Mouse (Mus musculus): ENCODE measurements around the gene Trmt61a. TPM values are rescaled to one million over a fixed set of nuclear protein-coding genes. Genes with fewer than 3 reads are reported as not detected.

Gene Trmt61a
- total RNA-seq, 2 experiments from 2014 or later = 18.9 to 19.7 TPM

DNA sequence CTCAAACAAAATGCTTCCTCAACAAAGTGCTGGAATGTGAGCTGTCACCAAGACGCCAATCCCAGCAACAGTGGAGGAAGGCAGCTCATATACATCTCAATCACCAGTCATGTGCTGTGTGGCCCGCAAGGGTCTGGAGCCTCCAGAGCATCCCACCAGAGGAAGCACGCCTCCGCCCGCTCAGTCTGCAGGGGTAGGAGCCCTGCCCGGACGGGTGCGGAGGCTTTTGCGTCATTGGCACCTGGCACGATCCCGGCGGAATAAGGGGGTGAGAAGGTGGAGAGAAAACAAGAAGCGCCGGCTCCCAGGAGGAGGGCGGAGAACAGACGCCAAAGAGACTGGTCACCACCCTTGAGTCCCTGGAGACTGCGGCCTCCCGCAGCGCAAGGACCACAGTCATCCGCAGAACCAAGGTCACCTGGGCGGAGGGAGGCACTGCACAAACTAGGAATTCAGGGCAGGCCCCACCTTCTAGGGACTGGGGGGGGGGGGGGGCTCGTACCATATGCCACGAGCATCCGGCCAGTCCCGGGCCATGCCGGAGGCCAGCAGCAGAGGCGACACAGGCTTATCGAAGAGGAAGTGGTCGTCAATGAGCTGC, 7.4 kb upstream of the Trmt61a start:
- peak in 1 of 2 experiments; percentile 61 for DNase-seq (ENCODE audit: low spot score in 2 of 2)
- intact Hi-C loops (cut with DNase I) = no loop called here

DNA sequence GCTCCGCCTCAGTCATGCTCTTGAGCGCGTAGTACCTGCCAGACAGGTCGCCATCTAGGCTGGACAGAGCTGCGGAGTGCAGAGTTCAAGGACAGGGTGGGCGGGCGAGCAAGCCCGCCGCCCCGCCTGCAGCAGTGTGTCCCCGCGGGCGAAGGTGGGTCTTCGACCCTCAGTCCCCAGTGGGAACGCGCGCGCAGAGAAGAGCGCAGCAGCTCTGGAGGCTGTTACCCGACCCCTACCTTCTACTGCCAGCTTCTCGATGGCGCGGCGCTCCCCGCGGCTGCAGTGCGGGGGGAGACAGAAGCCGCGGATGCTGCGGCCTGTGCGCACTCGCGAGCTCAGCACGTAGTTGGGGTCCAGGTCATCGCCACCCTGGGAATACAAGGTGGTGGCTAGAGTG, 6.9 kb upstream of the Trmt61a start:
- no peak for DNase-seq (ENCODE audit: low spot score in 2 of 2)
- intact Hi-C loops (cut with DNase I) = no loop called here

DNA sequence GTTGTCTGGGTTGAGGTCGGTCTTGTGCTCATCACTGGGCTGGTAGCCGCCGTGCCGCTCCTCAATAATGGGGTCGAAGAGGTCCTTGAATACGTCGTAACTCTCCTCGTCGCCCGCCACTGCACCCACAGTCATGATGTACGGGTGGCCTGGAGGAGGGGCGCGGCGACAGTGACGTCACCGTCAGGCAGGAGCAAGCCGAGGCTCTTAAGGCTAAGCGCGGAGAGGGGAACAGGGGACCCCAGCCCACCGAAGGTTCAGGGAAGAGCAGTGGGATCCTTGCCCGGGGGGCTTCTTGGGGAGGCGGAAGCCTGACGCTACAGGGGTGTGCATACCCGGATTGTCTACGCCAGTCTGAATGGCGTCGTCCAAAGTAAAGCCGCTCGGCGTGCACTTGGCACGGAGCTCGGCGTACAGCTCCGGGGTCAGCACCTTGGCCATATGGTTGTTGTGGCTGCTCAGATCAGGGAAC, 6.4 kb upstream of the Trmt61a start:
- intact Hi-C loops (cut with DNase I) = no loop called here
- peak in 1 of 2 experiments; percentile 79 for DNase-seq (ENCODE audit: low spot score in 2 of 2)

DNA sequence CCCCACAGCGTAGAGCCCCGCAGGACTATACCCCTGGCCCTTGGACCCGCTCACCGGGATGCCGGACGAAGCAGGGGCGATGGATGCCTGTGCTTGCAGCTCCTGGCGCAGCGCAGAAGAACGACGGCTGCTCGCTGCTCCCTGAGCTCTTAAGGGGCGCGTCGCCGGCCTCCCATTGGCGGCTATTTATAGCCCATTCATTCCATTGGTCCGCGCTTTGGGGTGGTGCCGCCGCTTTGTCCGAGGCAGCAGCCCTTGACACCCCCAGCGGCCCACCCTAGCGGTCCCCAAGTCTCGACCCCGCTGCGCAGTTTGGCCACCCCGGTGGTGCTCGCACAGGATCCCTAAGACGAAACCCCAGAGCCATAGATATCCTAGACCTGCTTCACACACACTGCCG, 5.7 kb upstream of the Trmt61a start, which contains the start of gene Ckb:
Gene Ckb (minus strand): TSS at position 163 of the 400 bp plus-strand sequence.
- intact Hi-C loops (cut with DNase I) = no loop called here

DNA sequence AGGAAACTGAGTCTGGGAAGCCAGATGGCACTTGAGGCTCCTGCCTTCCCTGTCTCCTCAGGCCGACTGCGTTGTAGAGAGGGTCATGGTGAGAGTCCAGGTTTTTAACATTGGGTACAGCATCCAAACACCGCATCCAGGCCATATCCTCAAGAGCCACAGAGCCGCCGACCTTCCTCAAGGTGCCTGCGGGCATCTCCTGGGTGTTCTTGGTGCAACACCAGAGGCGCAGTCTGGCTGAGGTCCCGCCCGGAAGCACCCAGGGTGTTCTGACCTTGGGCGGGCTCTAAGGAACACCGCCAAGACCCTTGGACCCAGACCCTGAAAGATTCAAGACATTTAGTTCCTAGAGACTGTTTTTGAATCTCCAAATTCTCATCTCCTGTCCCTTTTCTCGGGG, 5.3 kb upstream of the Trmt61a start:
- no peak for DNase-seq (ENCODE audit: low spot score in 2 of 2)
- intact Hi-C loops (cut with DNase I) = no loop called here

More for the DNA sequence above, 5.7 kb upstream of the Trmt61a start, which contains the start of gene Ckb:
- peak; percentile 94 to 96 for DNase-seq (ENCODE audit: low spot score in 2 of 2)

DNA sequence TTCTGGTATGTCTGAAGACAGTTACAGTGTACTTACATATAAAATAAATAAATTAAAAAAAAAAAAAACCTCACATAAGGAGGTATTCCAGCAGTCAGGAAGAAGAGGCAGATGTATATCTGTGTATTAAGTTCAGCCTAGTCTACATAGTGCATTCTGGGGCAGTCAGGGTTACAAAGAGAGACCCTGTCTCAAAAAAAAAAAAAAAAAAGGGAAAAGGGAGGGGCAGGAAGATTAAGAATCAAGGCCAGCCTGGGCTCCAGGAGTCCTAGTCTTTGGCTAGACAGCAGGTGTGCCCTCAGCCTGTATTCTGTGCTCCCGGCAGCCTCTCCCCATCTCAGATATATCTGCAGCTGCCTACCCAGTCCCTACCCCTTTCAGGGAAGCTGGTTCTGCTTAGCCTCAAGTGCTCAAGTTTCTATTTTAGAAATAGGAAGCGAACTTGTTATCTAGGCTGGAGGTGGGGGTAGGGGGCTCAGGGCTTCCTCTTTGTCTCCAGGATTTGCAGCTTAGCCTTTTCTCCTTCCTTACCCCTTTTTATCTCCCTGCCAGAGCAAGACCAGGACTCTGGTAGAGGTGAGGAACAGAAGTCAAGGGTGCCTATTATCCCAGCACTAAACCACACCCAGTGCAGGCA, 2.9 kb upstream of the Trmt61a start:
- intact Hi-C loops (cut with DNase I) = no loop called here
- no peak for DNase-seq (ENCODE audit: low spot score in 2 of 2)

DNA sequence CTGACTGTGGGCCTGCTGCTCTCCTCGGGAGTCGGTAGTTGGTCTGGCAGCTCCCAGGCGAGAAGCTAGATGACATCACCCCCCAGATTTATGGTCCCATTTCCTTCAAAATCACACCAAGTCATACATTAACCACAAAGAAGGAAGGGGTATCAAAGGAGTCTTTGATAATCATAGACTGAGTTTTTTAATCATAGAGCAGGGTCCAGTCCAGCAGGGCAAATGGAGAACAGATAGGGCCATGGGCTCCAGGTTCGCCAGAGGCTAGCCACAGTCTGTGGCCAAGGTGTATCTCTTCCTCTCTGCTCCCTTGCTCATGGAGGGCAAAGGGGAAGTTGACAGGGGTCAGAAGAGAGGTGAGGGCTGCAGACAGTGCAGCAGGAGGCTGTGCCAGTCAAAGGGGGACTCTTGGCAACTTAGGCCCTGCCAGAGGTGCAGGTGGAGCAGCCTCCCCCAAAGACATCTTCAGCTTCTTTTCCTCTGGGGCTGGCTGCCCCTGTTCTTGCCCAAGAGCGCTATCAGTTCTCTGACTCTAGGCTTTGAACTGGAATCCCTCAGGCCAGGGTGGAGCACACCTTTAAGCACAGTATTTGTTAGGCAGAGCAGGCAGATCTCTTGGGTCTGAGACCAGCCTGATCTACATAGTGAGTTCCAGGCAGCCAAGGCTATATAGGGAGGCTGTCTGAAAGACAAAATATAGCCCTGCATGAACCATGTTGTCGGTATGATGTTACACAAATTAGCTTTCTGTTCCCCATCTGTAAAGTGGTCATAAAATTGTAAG, 1.9 kb upstream of the Trmt61a start:
- DNase-seq (ENCODE audit: low spot score in 2 of 2) = no peak
- intact Hi-C loops (cut with DNase I) = no loop called here

DNA sequence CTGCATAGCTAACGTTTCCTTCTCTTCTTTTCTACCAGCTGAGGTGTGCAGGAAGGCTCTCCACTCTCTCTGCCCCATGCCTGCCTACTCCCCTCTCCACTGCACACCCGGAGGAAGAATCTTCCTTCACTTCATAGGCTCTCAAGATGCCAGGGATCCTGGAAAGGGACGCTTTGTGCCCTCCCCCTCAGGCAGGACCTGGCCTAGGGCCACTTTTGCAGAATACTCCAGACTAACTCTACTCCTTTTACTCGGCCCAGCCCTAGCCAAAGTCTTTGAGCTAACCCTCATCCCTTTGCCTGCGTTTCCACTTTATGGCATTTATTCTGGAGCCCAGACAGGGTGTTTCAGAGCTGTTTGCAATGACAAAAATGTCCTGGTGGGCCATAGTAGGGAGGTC, 484 bp upstream of the Trmt61a start:
- intact Hi-C loops (cut with DNase I) = no loop called here
- DNase-seq (ENCODE audit: low spot score in 2 of 2) = no peak

DNA sequence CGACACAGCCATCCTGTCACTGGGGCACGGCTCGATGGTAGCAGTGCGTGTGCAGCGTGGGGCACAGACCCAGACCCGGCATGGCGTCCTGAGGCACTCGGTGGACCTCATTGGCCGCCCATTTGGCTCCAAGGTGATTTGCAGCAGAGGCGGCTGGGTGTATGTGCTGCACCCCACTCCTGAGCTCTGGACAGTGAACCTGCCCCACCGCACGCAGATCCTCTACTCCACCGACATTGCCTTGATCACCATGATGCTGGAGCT, 697 bp downstream of the Trmt61a start:
- intact Hi-C loops (cut with DNase I) = no loop called here
- DNase-seq (ENCODE audit: low spot score in 2 of 2) = no peak

DNA sequence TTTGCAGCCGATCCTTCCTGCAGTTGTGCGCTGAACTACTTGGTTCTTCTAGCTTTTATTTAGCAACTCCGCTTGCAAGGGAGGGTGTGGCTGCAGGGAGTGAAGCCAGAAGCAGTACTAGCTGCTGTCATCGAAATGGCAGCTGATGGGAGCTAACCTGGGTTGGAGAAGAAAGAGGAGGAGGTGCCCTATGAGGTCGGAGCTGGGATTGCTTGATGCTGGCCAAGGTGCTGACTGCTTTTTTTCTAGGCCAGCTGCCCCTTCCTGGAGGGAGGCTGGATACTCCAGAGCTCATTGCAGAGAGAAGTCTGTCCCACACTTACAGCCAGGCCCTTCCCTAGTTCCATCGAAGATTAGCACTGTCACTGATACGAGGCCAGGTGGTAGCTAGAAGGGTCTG, 1.1 kb downstream of the Trmt61a start:
- intact Hi-C loops (cut with DNase I) = no loop called here
- no peak for DNase-seq (ENCODE audit: low spot score in 2 of 2)

DNA sequence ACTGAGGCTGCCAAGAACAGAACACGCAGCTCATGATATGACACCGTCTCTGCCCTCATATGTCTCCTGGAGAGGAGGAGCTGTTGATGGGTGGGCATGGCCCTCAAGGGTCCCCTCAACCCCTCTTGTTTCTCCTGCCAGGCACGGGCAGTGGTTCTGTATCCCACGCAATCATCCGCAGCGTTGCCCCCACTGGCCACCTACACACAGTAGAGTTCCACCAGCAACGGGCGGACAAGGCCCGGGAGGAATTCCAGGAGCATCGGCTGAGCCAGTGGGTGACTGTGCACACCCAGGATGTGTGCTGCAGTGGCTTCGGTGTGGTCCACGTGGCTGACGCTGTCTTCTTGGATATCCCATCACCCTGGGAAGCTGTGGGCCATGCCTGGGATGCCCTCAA, 2.8 kb downstream of the Trmt61a start:
- intact Hi-C loops (cut with DNase I) = no loop called here
- DNase-seq (ENCODE audit: low spot score in 2 of 2) = no peak

DNA sequence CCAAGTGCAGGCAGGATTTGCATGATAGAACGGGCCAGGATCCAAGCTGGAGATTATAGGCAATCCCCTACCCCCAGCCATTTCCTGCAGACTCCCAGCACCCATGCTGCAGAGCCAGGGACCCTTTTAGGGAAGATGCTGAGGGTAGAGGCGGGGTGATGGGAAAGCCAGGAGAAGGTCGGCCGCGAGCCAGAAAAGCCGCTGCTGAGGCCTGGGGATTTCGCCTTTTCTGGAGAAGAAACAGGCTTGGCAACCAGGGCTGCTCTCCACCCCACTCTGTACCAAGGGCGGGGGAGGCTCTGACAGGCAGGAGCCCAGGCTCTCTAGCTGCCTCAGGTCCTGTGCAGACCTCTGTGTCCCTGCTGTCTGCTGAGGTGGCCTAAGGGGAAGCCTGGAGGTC, 3.4 kb downstream of the Trmt61a start:
- intact Hi-C loops (cut with DNase I) = no loop called here
- DNase-seq (ENCODE audit: low spot score in 2 of 2) = no peak

DNA sequence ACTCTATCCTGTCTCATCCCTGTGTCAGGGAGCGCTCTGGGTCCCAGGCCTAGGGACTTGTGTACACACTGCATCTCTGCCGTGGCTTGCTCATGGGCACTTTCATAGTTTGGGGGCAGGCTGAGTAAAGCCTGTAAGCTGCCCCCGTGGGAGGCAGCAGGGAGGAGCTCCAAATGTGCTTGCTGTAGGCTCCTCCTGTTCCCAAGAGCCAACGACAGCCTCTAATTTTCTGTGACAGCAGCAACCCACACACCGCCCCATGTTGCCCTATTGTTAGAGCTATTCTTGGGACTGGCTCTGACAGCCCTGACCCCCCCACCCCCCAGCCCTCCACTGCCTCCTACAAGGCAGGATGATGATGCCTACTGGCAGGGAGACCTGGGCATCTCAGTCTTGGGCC, 4.1 kb downstream of the Trmt61a start:
- intact Hi-C loops (cut with DNase I) = no loop called here
- no peak for DNase-seq (ENCODE audit: low spot score in 2 of 2)

DNA sequence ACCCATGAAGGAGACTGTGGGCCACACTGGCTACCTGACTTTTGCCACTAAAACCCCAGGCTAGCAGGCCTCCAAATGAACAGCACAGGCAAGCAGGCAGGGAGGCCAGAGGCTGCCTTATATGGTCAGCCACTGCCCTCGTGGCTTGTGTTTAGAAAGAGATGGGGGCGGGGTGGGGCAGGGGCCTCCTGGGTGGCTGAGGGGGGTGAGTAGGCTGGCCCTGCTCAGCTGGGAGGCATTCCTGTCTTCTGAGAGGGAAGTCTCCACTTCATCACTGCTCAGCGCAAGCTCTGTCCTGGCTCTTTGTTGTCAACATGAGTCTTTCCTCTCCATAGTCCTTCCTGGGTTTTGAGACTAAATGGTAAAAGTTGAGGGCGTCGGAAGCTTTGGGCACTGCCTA, 4.9 kb downstream of the Trmt61a start:
- intact Hi-C loops (cut with DNase I) = no loop called here
- DNase-seq (ENCODE audit: low spot score in 2 of 2) = no peak

DNA sequence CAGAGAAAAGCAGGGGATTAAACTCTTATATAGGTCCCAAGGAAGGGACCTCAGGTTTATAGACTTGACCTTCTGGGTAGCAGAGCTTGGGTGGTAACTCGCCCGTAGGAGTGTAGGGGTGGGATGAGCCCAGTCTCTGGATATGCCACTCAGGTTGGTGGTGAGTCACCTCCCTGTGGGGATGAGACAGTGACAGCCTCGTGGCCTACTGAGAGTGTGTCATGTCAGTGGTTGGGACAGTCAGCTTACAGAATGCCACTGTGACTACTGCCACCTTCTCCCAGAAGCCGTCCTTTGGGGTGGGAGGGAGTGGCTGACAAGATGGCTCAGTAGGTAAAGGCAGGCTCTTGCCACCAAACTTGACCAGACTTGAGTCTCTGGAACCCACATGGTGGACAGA, 8.5 kb downstream of the Trmt61a start:
- intact Hi-C loops (cut with DNase I) = no loop called here
- no peak for DNase-seq (ENCODE audit: low spot score in 2 of 2)

DNA sequence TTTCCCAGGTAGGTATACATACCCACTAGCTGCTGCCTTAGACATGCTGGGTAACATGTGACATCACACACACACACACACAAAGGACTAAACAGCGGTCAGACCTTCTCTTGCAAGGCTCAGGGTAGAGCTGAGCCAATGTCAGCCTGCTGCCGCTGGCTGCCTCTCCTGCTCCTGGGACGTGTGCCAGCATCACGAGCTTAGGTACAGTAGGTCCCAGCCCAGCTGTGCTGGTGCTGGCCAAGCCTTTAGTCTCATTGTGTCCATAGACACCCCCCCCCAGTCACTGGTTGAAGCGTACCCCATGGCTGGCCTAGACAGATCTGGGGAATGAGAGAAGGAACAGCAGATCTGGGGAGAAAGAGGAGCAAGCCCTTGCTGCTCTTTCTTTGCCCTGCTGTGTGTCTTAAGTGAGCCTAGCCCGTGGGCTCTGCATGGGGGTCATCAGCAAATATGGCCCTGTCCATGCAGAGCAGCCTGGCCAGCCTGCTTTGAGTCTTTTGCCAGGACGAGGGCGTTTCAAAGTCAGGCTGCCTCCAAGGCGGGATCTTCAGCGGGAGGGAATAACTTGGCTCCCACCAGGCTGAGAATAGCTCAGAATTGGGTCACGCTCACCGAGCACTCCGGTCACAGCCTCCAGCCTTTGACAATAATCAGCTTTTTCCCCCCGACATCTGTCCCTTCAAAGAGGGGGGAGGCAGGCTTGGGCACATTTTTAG, 9.6 kb downstream of the Trmt61a start:
- intact Hi-C loops (cut with DNase I) = no loop called here
- peak in 1 of 2 experiments; percentile 72 for DNase-seq (ENCODE audit: low spot score in 2 of 2)

DNA sequence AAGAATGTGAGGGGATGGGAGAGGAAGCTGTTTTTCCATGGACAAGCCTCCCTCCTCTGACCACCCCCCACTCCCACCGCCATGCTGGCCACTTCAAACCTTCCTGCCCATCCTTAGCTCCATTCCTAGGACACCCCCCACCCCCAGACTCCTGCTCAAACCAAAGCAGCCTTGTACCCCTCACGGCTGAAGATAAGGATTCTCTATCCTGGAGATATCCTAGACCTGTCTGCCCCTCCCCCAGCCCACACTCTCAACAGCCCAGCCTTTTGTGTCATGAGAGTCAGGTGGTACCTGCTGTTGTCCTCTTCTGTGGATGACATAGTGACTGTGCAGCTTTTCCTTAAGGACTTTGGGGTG, 10.1 kb downstream of the Trmt61a start:
- intact Hi-C loops (cut with DNase I) = no loop called here
- DNase-seq (ENCODE audit: low spot score in 2 of 2) = peak in 1 of 2 experiments; percentile 22

DNA sequence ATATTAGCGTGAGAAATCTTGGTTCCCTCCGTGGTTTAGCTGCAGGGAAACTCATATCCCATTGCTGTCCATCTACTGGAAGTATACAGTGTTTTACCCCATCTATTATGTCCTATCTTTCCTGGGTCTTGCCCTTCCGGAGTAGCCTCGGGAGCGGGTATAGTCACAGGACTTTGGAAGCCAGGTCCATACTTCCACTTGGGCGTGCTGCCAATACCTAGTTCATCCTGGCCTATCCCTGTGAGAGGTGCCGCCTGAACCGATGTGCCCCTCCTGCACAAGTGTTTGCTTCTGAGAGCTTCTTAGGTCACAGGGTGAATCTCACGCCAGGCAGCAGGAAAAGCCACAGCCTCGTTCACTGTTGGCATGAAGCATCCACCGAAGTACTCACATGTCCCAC, 11.5 kb downstream of the Trmt61a start:
- no peak for DNase-seq (ENCODE audit: low spot score in 2 of 2)
- intact Hi-C loops (cut with DNase I) = no loop called here

DNA sequence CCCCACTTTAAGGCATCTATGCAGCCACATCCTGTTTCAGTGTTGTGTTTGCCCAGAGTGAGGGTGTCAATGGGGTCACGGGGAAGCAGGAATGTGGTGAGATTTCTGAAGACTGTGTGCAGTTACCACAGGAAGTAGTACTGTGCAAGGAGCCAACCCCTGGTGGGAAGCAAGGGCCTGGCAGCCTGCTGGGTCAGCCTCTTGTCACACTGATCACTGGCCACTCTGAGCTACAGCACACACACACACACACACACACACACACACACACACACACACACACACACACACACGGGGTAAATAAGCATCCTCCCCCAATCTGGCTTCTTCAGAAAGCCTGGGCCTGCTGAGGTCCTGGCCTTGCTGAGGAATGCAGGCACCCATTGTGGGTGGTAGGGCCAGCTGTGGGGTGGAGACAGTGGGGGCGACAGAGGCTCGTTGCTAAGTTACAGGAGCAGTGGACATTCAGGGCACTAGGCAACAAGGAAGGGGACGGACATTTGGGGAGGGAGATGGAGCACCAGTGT, 13.5 kb downstream of the Trmt61a start:
- peak in 1 of 2 experiments; percentile 87 for DNase-seq (ENCODE audit: low spot score in 2 of 2)
- intact Hi-C loops (cut with DNase I) = no loop called here

DNA sequence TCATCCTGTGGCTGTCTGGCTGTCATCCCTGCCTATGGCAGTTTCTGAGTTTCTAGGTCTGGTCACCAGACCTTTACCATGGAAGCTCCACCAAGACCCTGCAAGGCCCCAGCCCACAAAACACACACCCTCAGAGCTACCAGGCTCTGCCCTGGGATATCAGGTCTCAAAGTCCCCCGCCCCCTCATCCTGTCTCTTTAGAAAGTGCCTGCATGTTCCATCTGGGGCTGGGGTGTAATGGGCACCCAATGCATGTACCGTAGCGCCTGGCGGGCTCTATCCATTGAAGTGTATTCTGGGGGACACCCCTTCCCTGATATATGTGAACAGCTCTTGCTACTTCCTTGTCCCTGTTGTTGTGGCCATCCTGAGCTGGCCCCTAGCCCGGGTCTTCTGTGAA, 15.0 kb downstream of the Trmt61a start:
- DNase-seq (ENCODE audit: low spot score in 2 of 2) = no peak
- intact Hi-C loops (cut with DNase I) = no loop called here
